In genomic region chr19:46374477-46375088, GRCm38 (mm10) we compare ENCODE assay signal across 9 mouse cellular contexts. TPM values are rescaled to one million over a fixed set of nuclear protein-coding genes. Genes with fewer than 3 reads are reported as not detected.
DNase-seq lines count a peak whose midpoint lies in the region; ATAC-seq and TF ChIP-seq lines count a peak whose summit lies in the region.
"Had no signal": no experiment of that assay in that cellular context is flagged by ENCODE, and none has a peak within 500 bp of the region (broad histone marks: within the 10 kb centered on the region; RNA-seq: fewer than 3 reads in every experiment).

No protein-coding gene starts in this region.

- peak; percentile 31; the same call in 1 of the 2 replicates for ATAC-seq in kidney, embryonic 15.5 days (replicated peaks; ENCODE audit: low FRiP score)
- 0 out of 2 replicates have a peak, but pooled peaks have one; percentile 29 for ATAC-seq in forebrain, embryonic 14.5 days

- no peak for TF ChIP-seq CTCF in kidney, adult 2 months (conservative IDR thresholded peaks at IDR 0.05; ENCODE audit: insufficient read depth, insufficient read length, low read depth, low read length)

- 50% methylated on average over 21 of the region's 21 CpGs for WGBS in kidney, embryonic 15.5 days
- 63% methylated on average over 21 of the region's 21 CpGs for WGBS in kidney, adult 2 months
- WGBS in forebrain, embryonic 14.5 days: 47% methylated on average over 21 of the region's 21 CpGs

- no peak overlapping the region for H3K4me2 ChIP-seq in kidney, embryonic 15.5 days
- no peak overlapping the region for H3K4me2 ChIP-seq in forebrain, embryonic 14.5 days (ENCODE audit: low read length)

- TF ChIP-seq POLR2A in kidney, adult 2 months (IDR thresholded peaks at IDR 0.05; ENCODE audit: low read depth, low read length): no peak

- peaks cover 8% of the 10 kb centered on the region for H3K4me1 ChIP-seq in kidney, embryonic 15.5 days
- no peaks in the 10 kb centered on the region for H3K4me1 ChIP-seq in kidney, adult 2 months (ENCODE audit: control insufficient read depth, insufficient read depth, low read length)
- no peaks in the 10 kb centered on the region; the same call in 1 of the 2 replicates for H3K4me1 ChIP-seq in forebrain, embryonic 14.5 days (ENCODE audit: control insufficient read depth, insufficient read depth, low read length)

- H3K27ac ChIP-seq in kidney, embryonic 15.5 days: no peak overlapping the region
- H3K27ac ChIP-seq in kidney, adult 2 months (ENCODE audit: insufficient read depth, low read depth, low read length): no peak overlapping the region
- H3K27ac ChIP-seq in forebrain, embryonic 14.5 days (ENCODE audit: low read depth, low read length): peak overlapping the region; percentile 66
- H3K27ac ChIP-seq: gastrocnemius, adult 2 months had no signal

- no peaks in the 10 kb centered on the region for H3K9me3 ChIP-seq in kidney, embryonic 15.5 days (replicated peaks)
- no peaks in the 10 kb centered on the region for H3K9me3 ChIP-seq in forebrain, embryonic 14.5 days (replicated peaks; ENCODE audit: control insufficient read depth, low read length)

- H3K4me3 ChIP-seq in kidney, embryonic 15.5 days (replicated peaks): no peak overlapping the region
- no peak overlapping the region for H3K4me3 ChIP-seq in kidney, adult 2 months (ENCODE audit: insufficient read depth, low read depth, low read length)
- no peak overlapping the region for H3K4me3 ChIP-seq in forebrain, embryonic 14.5 days (ENCODE audit: low read depth, low read length)
- H3K4me3 ChIP-seq: gastrocnemius, adult 2 months had no signal

- H3K27me3 ChIP-seq in kidney, embryonic 15.5 days: no peaks in the 10 kb centered on the region
- no peaks in the 10 kb centered on the region for H3K27me3 ChIP-seq in kidney, adult 2 months (replicated peaks; ENCODE audit: control insufficient read depth, insufficient read depth, low read length)
- H3K27me3 ChIP-seq in forebrain, embryonic 14.5 days (replicated peaks; ENCODE audit: control insufficient read depth, insufficient read depth, low read length): no peaks in the 10 kb centered on the region

- peaks cover 36% of the 10 kb centered on the region for H3K36me3 ChIP-seq in kidney, embryonic 15.5 days
- H3K36me3 ChIP-seq in kidney, adult 2 months (ENCODE audit: control insufficient read depth, insufficient read depth, low read length): peaks cover 4% of the 10 kb centered on the region; the same call in 1 of the 2 replicates
- H3K36me3 ChIP-seq in forebrain, embryonic 14.5 days (ENCODE audit: control insufficient read depth, insufficient read depth, low read length): peaks cover 36% of the 10 kb centered on the region

- no peak overlapping the region for H3K9ac ChIP-seq in kidney, embryonic 15.5 days
- H3K9ac ChIP-seq in forebrain, embryonic 14.5 days (ENCODE audit: low read length): no peak overlapping the region

- DNase-seq in kidney, adult 2 months: no peak
- peak; percentile 25 for DNase-seq in Muller cell, postnatal 12 days (ENCODE audit: inconsistent ontology term)
- no peak for DNase-seq in forebrain, embryonic 14.5 days (ENCODE audit: low spot score)
- DNase-seq in lung, postnatal 10 days: peak; percentile 30
- DNase-seq in gastrocnemius, adult 18-20 months (ENCODE audit: low spot score): no peak
- no peak for DNase-seq in left cerebral cortex, adult 11 months (ENCODE audit: low spot score)
- DNase-seq in layer of hippocampus, adult 18-20 months (ENCODE audit: low spot score in 2 of 2): no peak
- DNase-seq: gastrocnemius, adult 2 months had no signal

RNA-seq across cellular contexts. Expression of gene Actr1a, which starts 21.0 kb away (rescaled TPM):
- polyA plus RNA-seq in kidney, embryonic 15.5 days (2015; fragmentation: Nextera tagmentation; extraction: Ambion mirVana): 122 and 136 TPM in 2 replicates
- 73.8 and 80.4 TPM in 2 replicates for polyA plus RNA-seq in kidney, adult 2 months (2012; rRNA removed)
- 402 and 428 TPM in 2 replicates for polyA plus RNA-seq in forebrain, embryonic 14.5 days (2014; fragmentation: Nextera tagmentation; extraction: Ambion mirVana)
- 10 to 100 TPM; 51.8 to 57.1 TPM for total RNA-seq in gastrocnemius, adult 18-20 months (2021)
- 100 to 1,000 TPM; 192 to 196 TPM for total RNA-seq in layer of hippocampus, adult 18-20 months (2021)

RNA-seq across cellular contexts. Expression of gene Sufu, which starts 22.1 kb away (rescaled TPM):
- 42.3 and 46.5 TPM in 2 replicates for polyA plus RNA-seq in kidney, embryonic 15.5 days (2015; fragmentation: Nextera tagmentation; extraction: Ambion mirVana)
- polyA plus RNA-seq in kidney, adult 2 months (2012; rRNA removed): 38.2 and 39.7 TPM in 2 replicates
- 21.8 and 27.8 TPM in 2 replicates for polyA plus RNA-seq in forebrain, embryonic 14.5 days (2014; fragmentation: Nextera tagmentation; extraction: Ambion mirVana)
- 1 to 10 TPM; 5.0 to 5.4 TPM for total RNA-seq in gastrocnemius, adult 18-20 months (2021)
- total RNA-seq in layer of hippocampus, adult 18-20 months (2021): 10 to 100 TPM; 20.0 to 20.1 TPM

RNA-seq across cellular contexts. Expression of gene 2310034G01Rik, which starts 24.5 kb away (rescaled TPM):
- polyA plus RNA-seq in kidney, embryonic 15.5 days (2015; fragmentation: Nextera tagmentation; extraction: Ambion mirVana): 2.0 and 2.6 TPM in 2 replicates
- polyA plus RNA-seq in kidney, adult 2 months (2012; rRNA removed): 1.5 and 1.6 TPM in 2 replicates
- 1.8 and 2.2 TPM in 2 replicates for polyA plus RNA-seq in forebrain, embryonic 14.5 days (2014; fragmentation: Nextera tagmentation; extraction: Ambion mirVana)
- under 1 TPM; 0.27 to 0.43 TPM for total RNA-seq in gastrocnemius, adult 18-20 months (2021)
- 1 to 10 TPM in 1 of 2 experiments, under 1 TPM in 1; 0.77 to 1.2 TPM for total RNA-seq in layer of hippocampus, adult 18-20 months (2021)

RNA-seq across cellular contexts. Expression of gene Mfsd13a, which starts 33.7 kb away (rescaled TPM):
- polyA plus RNA-seq in kidney, embryonic 15.5 days (2015; fragmentation: Nextera tagmentation; extraction: Ambion mirVana): 12.5 and 15.0 TPM in 2 replicates
- polyA plus RNA-seq in kidney, adult 2 months (2012; rRNA removed): 34.7 and 43.8 TPM in 2 replicates
- 7.2 TPM in 2 replicates for polyA plus RNA-seq in forebrain, embryonic 14.5 days (2014; fragmentation: Nextera tagmentation; extraction: Ambion mirVana)
- total RNA-seq in gastrocnemius, adult 18-20 months (2021): 1 to 10 TPM; 1.6 to 1.9 TPM
- 10 to 100 TPM; 28.2 to 29.0 TPM for total RNA-seq in layer of hippocampus, adult 18-20 months (2021)

RNA-seq across cellular contexts. Expression of gene Cuedc2, which starts 36.1 kb away (rescaled TPM):
- polyA plus RNA-seq in kidney, embryonic 15.5 days (2015; fragmentation: Nextera tagmentation; extraction: Ambion mirVana): 158 and 177 TPM in 2 replicates
- polyA plus RNA-seq in kidney, adult 2 months (2012; rRNA removed): 69.8 and 72.0 TPM in 2 replicates
- polyA plus RNA-seq in forebrain, embryonic 14.5 days (2014; fragmentation: Nextera tagmentation; extraction: Ambion mirVana): 402 and 405 TPM in 2 replicates
- total RNA-seq in gastrocnemius, adult 18-20 months (2021): 10 to 100 TPM; 59.8 to 65.7 TPM
- total RNA-seq in layer of hippocampus, adult 18-20 months (2021): 100 to 1,000 TPM; 179 to 182 TPM

Comparison
In these comparisons a context has a peak if more than half of its experiments do, and no peak if none do; other contexts are left out.
1. DNase-seq: peak in Muller cell, postnatal 12 days (single experiment) and lung, postnatal 10 days (single experiment); none in kidney, adult 2 months (single experiment), forebrain, embryonic 14.5 days (single experiment), gastrocnemius, adult 18-20 months (single experiment), left cerebral cortex, adult 11 months (single experiment) and layer of hippocampus, adult 18-20 months (0 of 2).